Mouse (Mus musculus) large intestine, adult 2 months (tissue): ENCODE data around the gene Oxa1l. TPM values are rescaled to one million over a fixed set of nuclear protein-coding genes. Genes with fewer than 3 reads are reported as not detected.

Experiments
- DNase-seq: peaks from one replicate; pipeline ENCODE4 v3.0.0-alpha.2; 2012; ENCODE audit warnings: low read depth, low spot score
- WGBS: fragments of 180-500 bp; shearing (Covaris S2); methylation state at CpG from one replicate; pipeline ENCODE4 v1.1.7; 2018; 5-methylcytosine and 5-hydroxymethylcytosine counted together
- polyA plus RNA-seq: library from polyadenylated mRNA; depleted of rRNA; stranded (reverse); fragments of >200 nt; gene quantifications from 2 replicates; pipeline ENCODE4 v1.2.3, GENCODE M21; 2012; rRNA removed

The Oxa1l gene
- polyA plus RNA-seq, 1 experiment: 92.6 TPM

- WGBS: 26% methylated on average over 3 of the region's 3 CpGs
Observed at GRCm38 (mm10) chr14:54401723-54402122, 41.1 kb downstream of the Oxa1l start.

GRCm38 (mm10) chr14:54408336-54409056 is 47.9 kb downstream of the Oxa1l start:
- WGBS: 62% methylated on average over 25 of the region's 25 CpGs
- no peak for DNase-seq

More at GRCm38 (mm10) chr14:54401723-54402122, 41.1 kb downstream of the Oxa1l start:
- no peak for DNase-seq

- WGBS: 48% methylated on average over 7 of the region's 7 CpGs
Observed at GRCm38 (mm10) chr14:54409057-54409645, 48.5 kb downstream of the Oxa1l start.

GRCm38 (mm10) chr14:54409980-54410810 is 49.6 kb downstream of the Oxa1l start:
- DNase-seq: no peak
- WGBS: 19% methylated on average over 17 of the region's 17 CpGs

More at GRCm38 (mm10) chr14:54409057-54409645, 48.5 kb downstream of the Oxa1l start:
- no peak for DNase-seq

- DNase-seq: no peak
- 80% methylated on average over 9 of the region's 9 CpGs for WGBS
Observed at GRCm38 (mm10) chr14:54412000-54412576, 51.5 kb downstream of the Oxa1l start.

GRCm38 (mm10) chr14:54412629-54413170 is 52.1 kb downstream of the Oxa1l start:
- DNase-seq: no peak
- WGBS: 63% methylated on average over 2 of the region's 2 CpGs

GRCm38 (mm10) chr14:54413877-54414700 is 53.5 kb downstream of the Oxa1l start:
- DNase-seq: no peak

GRCm38 (mm10) chr14:54415241-54416020 is 54.8 kb downstream of the Oxa1l start:
- 32% methylated on average over 13 of the region's 13 CpGs for WGBS
- DNase-seq: no peak

More at GRCm38 (mm10) chr14:54413877-54414700, 53.5 kb downstream of the Oxa1l start:
- 9% methylated on average over 18 of the region's 18 CpGs for WGBS

GRCm38 (mm10) chr14:54416229-54416775 is 55.7 kb downstream of the Oxa1l start:
- 41% methylated on average over 5 of the region's 5 CpGs for WGBS
- DNase-seq: no peak

- no peak for DNase-seq
- WGBS: 78% methylated on average over 4 of the region's 4 CpGs
Observed at GRCm38 (mm10) chr14:54416830-54417229, 56.2 kb downstream of the Oxa1l start.

GRCm38 (mm10) chr14:54417623-54418081 is 57.0 kb downstream of the Oxa1l start, which contains the start of gene Slc7a7:
Slc7a7 (minus strand) TSS chr14:54417780.
- 62% methylated on average over 19 of the region's 19 CpGs for WGBS
- no peak for DNase-seq

Other genes with a start within 250 kb of the Oxa1l start
- gene Dad1, start 106.7 kb upstream of the Oxa1l start, polyA plus RNA-seq: 752 and 904 TPM in 2 replicates
- 36.9 and 54.5 TPM in 2 replicates for gene Abhd4, start 106.6 kb upstream of the Oxa1l start, polyA plus RNA-seq
- gene Olfr49, start 75.9 kb upstream of the Oxa1l start, polyA plus RNA-seq: not detected in 2 replicates
- gene Slc7a7, start 56.9 kb downstream of the Oxa1l start, polyA plus RNA-seq: 211 and 290 TPM in 2 replicates
- 315 and 345 TPM in 2 replicates for gene Mrpl52, start 66.1 kb downstream of the Oxa1l start, polyA plus RNA-seq
- 37.7 and 47.3 TPM in 2 replicates for gene Mmp14, start 70.8 kb downstream of the Oxa1l start, polyA plus RNA-seq
- gene Lrp10, start 103.3 kb downstream of the Oxa1l start, polyA plus RNA-seq: 192 and 196 TPM in 2 replicates
- 0.07 and 0.19 TPM in 2 replicates for gene Rem2, start 115.3 kb downstream of the Oxa1l start, polyA plus RNA-seq
- 26.1 and 31.1 TPM in 2 replicates for gene Prmt5, start 156.7 kb downstream of the Oxa1l start, polyA plus RNA-seq
- gene Haus4, start 193.8 kb downstream of the Oxa1l start, polyA plus RNA-seq: 17.0 and 18.3 TPM in 2 replicates
- gene Ajuba, start 216.7 kb downstream of the Oxa1l start, polyA plus RNA-seq: 3.4 and 3.5 TPM in 2 replicates
- 5.5 and 6.9 TPM in 2 replicates for gene 4931414P19Rik, start 245.2 kb downstream of the Oxa1l start, polyA plus RNA-seq